Mouse (Mus musculus) cerebellum, adult 9-11 months (tissue): ENCODE measurements at regions not wholly inside any gene's neighbourhood (a gene's known extent, or its start where the extent isn't known, plus 50 kb on each side); places are given as distances from the start of the nearest gene placed in this dataset.

ENCODE experiments used
- DNase-seq: peaks from one replicate; pipeline ENCODE4 v3.0.0; 2022

DNA sequence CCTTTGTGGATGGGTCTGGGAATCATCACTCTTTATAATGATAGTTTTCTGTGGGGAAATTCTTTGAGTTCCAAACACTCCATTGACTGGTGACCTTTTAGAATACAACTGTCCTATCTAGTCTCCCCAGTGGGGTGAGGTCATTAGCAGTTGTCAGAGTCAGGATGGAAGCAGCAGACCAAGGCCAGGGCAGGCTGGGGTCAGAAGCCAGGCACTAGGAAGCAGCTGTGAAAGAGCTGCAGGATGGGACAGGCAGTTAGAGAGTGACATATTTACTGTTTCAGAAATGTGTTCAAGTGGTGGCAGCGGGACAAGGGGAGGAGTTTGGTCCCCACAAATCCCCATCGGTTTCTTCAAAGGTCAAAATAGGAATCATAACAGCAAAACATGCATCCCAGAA lies 99.1 kb upstream of the Rbms1 start:
- DNase-seq: no peak

DNA sequence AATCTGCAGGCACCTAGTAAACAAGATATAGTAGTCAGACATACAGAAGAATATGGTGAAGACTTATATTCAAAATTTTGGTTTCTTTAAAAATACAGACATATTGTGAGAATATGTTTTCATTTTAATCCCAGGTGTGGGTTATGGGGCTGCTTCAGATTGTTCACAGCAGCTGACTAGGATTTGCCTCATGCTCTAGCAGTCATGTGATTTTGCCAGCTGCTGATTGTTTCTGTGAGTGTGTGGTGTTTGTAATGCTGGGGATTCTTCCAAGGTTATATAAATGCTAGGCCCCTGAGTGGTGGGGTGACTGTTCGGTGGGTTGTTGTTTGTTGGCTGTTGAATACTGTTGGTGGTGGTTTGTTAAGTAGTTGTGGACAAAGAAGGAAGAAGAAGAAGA lies 97.9 kb upstream of the Rbms1 start:
- DNase-seq: no peak

DNA sequence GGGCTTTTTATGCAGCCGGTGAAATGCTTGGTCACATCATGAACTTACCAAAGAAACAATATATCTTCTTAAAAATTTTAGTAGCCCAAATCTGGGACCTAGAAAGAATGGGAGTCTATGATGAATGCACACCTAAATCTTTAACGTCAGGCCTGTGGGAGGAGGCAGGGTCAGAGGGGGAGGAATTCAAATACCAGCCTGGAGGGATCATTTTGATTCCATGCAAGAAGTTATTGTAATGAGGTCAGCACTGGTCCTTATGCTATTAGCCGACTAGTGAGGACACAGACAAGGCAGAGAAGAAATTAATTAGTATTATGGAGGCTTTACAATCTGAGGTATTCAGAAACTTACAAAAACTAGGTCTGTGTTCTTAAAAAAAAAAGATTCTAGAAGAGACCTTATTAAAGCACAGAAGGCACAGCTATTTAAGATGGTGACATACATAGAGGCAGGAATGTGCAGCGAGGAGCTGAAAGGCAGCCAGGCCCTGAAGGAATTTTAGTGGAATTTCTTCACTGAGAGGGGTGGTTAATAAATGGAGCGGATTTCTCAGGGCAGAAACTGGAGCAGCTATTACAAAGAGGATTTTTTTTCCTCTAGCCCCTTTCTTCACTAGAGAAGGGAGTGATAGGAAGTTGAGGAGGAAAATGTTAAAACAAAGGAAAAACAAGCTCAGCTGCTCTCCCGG lies 95.7 kb upstream of the Rbms1 start:
- peak; percentile 18 for DNase-seq

DNA sequence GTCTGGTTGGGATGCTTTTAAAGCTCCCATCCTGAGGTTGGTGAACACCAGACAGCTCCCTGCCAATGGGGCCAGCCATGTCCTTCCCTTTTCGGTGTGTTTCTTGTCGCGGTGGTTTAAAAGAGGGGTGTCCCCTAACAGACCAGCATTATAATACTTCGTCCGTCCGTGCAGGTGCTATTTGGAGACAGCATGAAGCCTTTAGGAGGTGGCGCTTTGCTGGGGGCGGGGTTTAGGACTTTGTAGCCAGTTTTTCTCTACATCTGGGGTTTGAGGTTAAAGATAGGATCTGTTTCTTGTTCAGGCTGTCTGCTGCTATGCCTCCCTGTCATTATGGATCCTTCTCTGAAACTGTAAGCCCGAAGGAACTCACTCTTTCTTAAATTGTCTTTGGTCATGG lies 89.3 kb upstream of the Rbms1 start:
- no peak for DNase-seq

DNA sequence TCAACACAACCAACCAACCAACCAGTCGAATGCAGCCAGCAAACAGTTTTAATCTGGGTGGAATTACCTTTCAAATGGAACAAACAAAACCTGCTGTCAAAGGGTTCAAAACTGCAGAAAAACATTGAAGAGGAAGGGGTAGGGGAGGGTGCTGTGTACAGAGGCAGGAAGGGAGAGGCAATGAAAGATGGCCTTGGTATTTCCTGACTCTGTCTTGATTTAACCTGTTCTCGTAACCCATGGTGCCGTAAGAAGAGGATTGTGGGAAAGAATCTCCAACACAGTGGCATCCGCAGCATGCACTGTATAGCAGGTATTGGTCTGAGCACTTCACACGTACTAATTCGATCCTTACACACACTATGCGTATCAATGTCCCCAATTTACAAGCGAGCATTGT lies 88.8 kb upstream of the Rbms1 start:
- no peak for DNase-seq

DNA sequence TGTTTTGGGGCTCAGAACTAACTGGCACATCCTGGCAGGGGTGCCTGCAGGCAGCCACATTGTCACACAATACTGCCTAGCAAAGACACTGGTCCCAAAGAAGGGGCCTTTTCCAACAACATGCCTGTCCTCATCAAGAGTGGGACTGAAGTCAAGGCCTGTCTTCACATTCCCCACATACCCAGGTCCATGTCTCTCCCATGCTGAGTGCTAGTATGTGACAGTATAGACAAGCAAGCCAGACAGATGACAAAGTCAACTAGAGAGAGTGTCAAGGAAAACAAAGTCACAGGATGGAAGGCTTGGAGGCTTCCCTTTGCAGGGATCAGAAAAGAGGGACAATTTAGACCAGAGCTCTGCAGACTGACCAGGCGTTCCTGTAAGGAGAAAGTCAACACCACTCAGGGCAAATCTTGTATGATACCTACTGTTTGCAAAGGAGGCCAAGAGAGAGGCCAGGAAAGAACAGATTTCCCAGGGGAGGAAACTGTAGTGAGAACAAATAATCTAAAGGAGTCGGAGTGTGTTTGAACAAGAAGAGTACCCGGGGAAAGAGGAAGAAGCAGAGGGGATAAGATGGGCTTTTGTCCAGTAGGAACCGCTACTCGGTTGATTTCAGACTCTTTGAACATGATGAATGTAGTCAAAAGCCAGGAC lies 83.2 kb upstream of the Rbms1 start:
- DNase-seq: no peak

DNA sequence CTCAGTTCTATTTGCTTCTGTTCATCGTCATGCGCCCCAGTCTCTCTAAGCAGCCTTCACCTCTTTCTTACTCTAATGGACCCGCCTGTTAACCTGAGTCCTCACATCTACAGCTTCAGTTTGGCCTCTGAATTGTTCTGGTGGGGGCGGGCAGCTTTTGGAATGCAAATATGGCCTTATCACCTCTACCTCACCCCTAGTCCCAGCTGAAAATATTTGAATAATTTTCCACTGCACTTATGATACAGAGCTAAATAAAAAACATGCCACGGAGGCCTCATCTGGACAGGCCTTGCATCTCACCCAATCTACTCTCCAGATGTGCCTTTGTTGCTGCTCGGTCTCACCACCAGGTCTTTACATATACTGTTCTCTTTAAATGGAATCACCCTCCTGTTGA lies 82.5 kb upstream of the Rbms1 start:
- no peak for DNase-seq

DNA sequence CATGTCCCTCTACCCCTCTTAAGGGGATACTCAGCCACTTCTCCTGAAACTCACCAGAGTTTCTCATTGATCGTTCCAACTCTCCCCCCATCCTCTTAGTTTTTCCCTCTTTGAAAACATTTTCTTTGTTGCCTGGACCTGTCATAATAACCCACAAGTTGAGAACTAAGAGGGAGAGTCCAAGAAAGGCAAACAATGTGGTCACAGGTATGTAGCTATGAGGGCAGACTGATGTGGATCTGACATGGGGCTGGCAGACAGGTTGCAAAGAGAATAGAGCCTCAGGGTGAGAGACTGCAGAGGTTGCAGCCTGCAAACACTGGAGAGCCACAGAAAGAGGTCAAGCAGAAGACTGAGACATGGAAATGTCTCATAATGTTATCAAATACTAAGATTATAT lies 69.9 kb upstream of the Rbms1 start:
- no peak for DNase-seq

DNA sequence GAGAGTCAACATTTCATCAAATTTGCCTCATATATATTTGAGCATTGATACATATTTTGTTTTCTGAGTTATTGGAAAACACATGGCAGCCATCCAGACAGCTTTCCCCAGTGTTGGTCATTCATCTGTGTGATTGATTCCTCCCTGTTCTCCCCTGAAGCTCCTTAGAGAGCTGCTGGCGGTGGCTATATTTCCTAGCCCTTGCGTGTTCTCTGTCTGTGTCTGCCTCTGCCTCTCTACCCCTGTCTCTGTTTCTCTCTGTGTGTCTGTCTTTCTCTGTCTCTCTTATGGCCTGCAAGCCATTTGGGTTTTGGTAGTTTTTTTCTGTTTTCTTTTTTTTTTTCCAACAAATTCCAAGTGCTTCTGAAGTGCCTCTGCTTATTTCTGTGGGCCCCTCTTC lies 66.7 kb upstream of the Rbms1 start:
- no peak for DNase-seq

DNA sequence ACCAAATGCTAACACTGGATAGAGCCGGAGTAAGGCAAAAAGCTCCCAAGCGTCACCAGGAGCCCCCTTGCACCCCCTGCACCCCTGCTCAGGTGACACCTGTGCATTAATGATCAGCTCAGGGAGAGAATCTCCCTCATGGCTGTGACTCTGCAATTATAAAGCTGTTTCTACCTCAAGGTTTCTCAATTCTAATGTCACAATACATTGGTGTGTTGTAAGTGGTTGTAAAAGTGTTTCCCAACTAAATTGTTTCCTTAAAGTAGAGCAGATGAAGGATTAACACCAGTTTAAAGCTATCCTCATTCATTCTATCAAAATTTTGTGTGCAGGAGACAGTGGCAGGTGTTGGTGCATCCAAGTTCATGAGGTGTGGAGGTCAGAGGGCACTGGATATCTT lies 65.6 kb upstream of the Rbms1 start:
- no peak for DNase-seq

DNA sequence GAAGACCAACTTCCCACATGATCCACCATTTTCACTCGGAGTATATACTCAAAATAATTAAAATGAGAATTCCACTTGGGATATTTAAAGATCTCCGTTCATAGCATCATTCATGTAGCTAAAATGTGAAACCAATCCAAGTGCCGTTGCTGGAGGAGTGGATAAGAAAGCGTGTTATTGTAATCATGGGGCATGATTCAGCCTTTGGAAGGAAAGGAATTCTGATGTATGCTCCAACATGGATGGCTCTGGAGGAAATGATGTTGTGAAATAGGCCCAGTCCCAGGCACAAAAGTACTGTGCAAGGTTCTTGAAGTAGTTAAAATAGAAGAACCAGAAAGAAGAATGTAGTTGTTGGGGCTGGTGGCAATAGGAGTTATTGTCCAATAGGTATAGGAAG lies 64.7 kb upstream of the Rbms1 start:
- no peak for DNase-seq

DNA sequence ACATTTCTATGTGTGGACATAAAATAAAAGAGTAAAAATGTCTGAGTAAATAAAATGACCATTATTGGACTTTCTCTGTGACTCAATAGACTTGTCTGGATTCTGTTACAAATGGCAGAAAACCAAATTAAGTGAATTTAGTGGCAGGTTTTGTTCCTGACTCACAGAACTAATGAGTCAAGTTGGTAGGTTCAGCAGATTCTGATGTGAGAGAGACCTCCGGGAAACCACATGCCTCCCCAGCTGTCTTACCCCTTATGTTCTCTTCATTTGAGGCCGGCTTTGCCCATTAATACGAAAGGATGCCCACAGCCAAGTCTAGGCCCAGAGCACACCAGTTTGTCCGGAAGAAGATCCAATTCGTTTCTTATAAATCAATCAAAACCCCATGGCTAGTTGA lies 59.4 kb upstream of the Rbms1 start:
- no peak for DNase-seq

DNA sequence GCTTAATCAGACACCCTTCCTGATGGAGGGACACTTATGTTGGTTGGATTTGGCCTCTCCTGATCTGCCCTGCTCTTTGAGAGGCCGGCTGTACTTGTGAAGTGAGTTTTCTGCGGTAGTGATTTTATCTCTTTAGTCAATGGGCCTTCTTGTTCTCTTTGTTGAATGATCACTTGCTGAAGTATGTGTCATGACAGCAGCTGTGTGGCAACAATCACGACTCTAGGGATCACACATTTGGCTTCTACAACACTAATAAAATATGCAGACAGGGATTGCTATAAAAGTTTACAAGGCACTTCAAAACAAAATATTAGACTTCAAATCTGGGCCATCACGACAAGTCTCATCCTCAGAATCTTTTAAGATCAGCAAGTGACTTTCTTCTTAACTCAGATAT lies 57.8 kb upstream of the Rbms1 start:
- no peak for DNase-seq

DNA sequence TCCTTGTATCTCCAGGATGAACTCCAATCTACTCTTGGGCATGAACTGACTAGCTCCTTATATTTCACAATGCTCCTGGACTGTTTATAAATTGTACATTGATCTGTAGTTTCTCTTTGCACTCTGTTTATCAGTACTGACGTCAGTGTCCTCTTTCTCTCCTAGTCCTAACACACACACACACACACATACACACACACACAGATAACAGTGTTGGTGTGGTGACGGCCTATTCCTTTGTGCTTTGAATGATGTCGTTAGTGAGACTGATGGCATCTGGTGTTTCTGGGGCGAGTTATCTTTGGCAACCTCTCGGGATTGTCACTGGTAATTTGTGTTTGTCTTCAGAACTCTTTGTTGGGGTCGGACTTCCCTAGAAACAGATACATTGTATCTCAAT lies 50.0 kb upstream of the Rbms1 start:
- DNase-seq: no peak
